Mouse (Mus musculus) heart, adult 2 months (tissue): ENCODE data around the gene 4921504E06Rik. TPM values are rescaled to one million over a fixed set of nuclear protein-coding genes. Genes with fewer than 3 reads are reported as not detected.

Source experiments
- DNase-seq, 2 experiments: peaks; one replicate each; pipeline ENCODE4 v3.0.0; 2021
- H3K27ac ChIP-seq: fragments of 200-600 bp; 2 replicates; pipeline ENCODE4 v1.8.1; 2022
- H3K27me3 ChIP-seq: fragments of 200-500 bp; 2 replicates; pipeline ENCODE4 v1.6.1; 2012; ENCODE audit warnings: mild to moderate bottlenecking, low read length, inconsistent platforms, mixed read lengths; ENCODE audit not compliant: control insufficient read depth, insufficient read depth
- H3K36me3 ChIP-seq: fragments of 200-500 bp; 2 replicates; pipeline ENCODE4 v1.6.1; 2012; ENCODE audit warnings: low read length, inconsistent platforms; ENCODE audit not compliant: control insufficient read depth, insufficient read depth
- H3K4me1 ChIP-seq: fragments of 200-500 bp; 2 replicates; pipeline ENCODE4 v1.6.1; 2011; ENCODE audit warnings: low read length; ENCODE audit not compliant: control insufficient read depth, insufficient read depth
- H3K4me3 ChIP-seq: fragments of 200-600 bp; 2 replicates; pipeline ENCODE4 v1.8.1; 2022
- H3K79me2 ChIP-seq: fragments of 200-500 bp; replicated peaks from 2 replicates; pipeline ENCODE4 v1.6.1; 2012; ENCODE audit warnings: mild to moderate bottlenecking, inconsistent platforms, low read length, moderate library complexity, mixed read lengths; ENCODE audit not compliant: control insufficient read depth, insufficient read depth
- H3K9ac ChIP-seq: fragments of 200-500 bp; 2 replicates; pipeline ENCODE4 v1.6.1; 2012; ENCODE audit warnings: low read depth, mild to moderate bottlenecking, control low read depth, inconsistent platforms, low read length, mixed read lengths
- CTCF ChIP-seq: fragments of 200-600 bp; IDR thresholded peaks from 2 replicates; pipeline ENCODE4 v1.8.1; 2022; ENCODE audit warnings: antibody characterized with exemption, mild to moderate bottlenecking, moderate library complexity
- EP300 ChIP-seq: fragments of 200-500 bp; IDR thresholded peaks from 2 replicates; pipeline ENCODE4 v1.6.1; 2011; ENCODE audit warnings: low read depth, low read length, control low read depth; ENCODE audit not compliant: insufficient read depth
- POLR2A ChIP-seq: fragments of 200-500 bp; IDR thresholded peaks from 2 replicates; pipeline ENCODE4 v1.6.1; 2011; ENCODE audit warnings: mild to moderate bottlenecking, low read depth, low read length, control low read depth; ENCODE audit not compliant: insufficient read depth
- WGBS: fragments of 180-500 bp; shearing (Covaris S2); methylation state at CpG from one replicate; pipeline ENCODE4 v1.1.7; 2018; 5-methylcytosine and 5-hydroxymethylcytosine counted together
- intact Hi-C: fragments of 180-260 bp; cut with DNase I; formaldehyde crosslinking; loops from one replicate; pipeline ENCODE4 v1.15.1; 2025
- polyA plus RNA-seq: library from polyadenylated mRNA; depleted of rRNA; stranded (reverse); fragments of >200 nt; gene quantifications from 2 replicates; pipeline ENCODE4 v1.2.3, GENCODE M21; 2012
- total RNA-seq, 2 experiments: library from RNA; stranded (reverse); gene quantifications; 2 replicates each; pipeline ENCODE4 v1.2.3; 2021

4921504E06Rik gene
- total and polyA plus RNA-seq, 3 experiments = not detected

DNA sequence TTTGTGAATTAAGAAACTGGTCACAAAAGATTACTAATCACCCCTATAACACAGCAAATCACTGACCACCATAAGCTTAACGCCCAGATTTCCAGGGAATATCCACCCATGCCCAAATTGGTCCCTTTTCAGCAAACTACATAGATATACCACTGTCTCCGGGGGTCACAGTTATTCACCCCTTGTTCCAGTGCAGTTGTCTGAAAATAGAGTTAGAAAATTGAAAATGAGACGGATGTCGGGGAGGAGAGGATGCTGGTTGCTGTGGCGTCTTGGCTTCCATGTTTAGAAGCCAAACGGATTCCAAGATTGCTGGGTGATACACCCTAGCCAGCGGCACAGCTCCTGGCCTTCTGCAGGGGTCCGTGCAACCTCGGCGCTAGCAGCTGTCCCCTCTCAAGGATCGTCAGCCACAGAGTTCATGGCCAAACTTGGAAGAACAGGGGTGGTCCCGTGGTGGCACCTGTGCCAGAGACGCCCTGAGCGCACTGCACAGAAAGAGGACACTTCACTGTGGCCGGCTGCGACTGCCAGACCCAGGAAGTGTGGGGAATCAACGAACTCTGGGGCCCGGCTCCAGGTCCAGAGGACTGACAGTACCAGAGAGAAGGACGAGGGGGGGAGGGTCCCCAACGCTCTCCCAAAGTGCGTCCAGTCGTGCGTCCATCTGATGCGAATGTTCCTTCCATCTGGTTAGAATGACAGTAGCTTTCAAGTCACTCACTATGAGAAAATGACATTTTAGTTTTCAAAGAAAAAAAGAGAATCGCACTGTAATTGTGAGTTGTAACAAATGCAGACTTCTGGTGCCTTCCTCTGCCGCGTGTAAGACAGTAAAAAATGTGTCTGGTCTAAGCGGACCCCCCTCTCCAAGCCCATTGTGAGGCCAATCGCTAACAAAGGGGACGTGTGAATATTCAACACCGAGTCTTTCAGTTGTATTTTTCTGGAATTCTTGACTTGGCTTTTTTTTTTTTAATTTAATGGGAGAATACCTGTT is 123.7 kb downstream of the 4921504E06Rik start:
- Histone ChIP-seq H3K4me3 (no peak overlapping the region), H3K4me1 (no peaks in the 10 kb centered on the region), H3K27me3 (peaks cover 19% of the 10 kb centered on the region), H3K79me2 (no peaks in the 10 kb centered on the region), H3K27ac (no peak overlapping the region), H3K36me3 (no peaks in the 10 kb centered on the region), H3K9ac (no peak overlapping the region)
- TF ChIP-seq EP300 = no peak
- no peak for TF ChIP-seq CTCF
- no peak for TF ChIP-seq POLR2A
- DNase-seq = no peak
- intact Hi-C loops = no loop called here
- 6% methylated on average over 31 of the region's 31 CpGs for WGBS

DNA sequence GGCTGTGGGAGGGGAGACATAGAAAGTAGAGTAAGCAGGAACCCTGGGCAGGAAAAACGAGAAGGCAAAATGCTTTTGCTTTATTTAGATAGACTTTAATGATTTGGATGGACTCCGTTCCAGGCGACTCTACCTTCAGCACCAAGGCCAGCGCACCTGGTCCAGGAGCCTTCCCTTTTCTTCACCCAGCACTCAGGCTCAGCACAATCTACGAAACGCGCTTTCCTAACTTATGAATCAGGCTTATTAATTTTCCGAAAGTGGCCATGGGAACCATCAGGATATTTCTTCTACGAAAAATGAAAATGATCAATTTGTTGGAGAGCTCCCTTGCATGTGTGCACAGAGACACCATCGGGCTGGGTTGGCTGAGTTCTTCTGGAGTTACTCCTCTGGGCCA is 124.7 kb downstream of the 4921504E06Rik start:
- peaks cover 19% of the 10 kb centered on the region for H3K27me3 ChIP-seq
- no peak for DNase-seq

DNA sequence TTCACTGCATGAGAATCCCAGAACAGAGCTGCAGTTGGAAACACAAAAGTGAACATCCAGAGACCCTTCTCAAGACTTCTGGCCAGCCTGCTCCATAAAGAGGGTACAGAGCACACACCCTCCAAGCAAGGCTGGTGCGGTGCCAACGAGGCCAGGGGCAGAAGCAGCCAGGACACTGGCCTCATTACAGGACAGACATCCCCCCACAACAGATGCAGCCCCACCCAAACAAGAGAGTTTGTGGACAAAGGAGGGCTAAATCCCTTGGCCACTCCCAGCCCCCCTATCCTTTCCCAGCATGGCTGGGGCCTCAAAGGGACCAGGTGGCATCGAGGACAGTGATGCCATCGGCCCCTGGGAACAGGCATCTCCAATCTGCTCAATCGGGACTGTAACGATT is 130.6 kb downstream of the 4921504E06Rik start:
- Histone ChIP-seq H3K79me2 (no peaks in the 10 kb centered on the region), H3K9ac (no peak overlapping the region), H3K4me3 (no peak overlapping the region), H3K27ac (no peak overlapping the region), H3K4me1 (no peaks in the 10 kb centered on the region), H3K27me3 (peaks cover 1% of the 10 kb centered on the region; the same call in 1 of the 2 replicates), H3K36me3 (no peaks in the 10 kb centered on the region)
- TF ChIP-seq EP300 (no peak), POLR2A (no peak), CTCF (no peak)
- DNase-seq = no peak
- intact Hi-C loops = no loop called here
- 72% methylated on average over 6 of the region's 6 CpGs for WGBS

More for the DNA sequence above, 124.7 kb downstream of the 4921504E06Rik start:
- Histone ChIP-seq H3K9ac (no peak overlapping the region), H3K4me3 (no peak overlapping the region), H3K27ac (no peak overlapping the region), H3K36me3 (no peaks in the 10 kb centered on the region), H3K4me1 (no peaks in the 10 kb centered on the region), H3K79me2 (no peaks in the 10 kb centered on the region)
- intact Hi-C loops = no loop called here
- 6% methylated on average over 10 of the region's 10 CpGs for WGBS
- no peak for TF ChIP-seq CTCF
- TF ChIP-seq EP300 = no peak
- TF ChIP-seq POLR2A = no peak

GRCm38 (mm10) chr2:19422226-19422625 is 131.5 kb downstream of the 4921504E06Rik start:
- DNase-seq = no peak
- no peak for TF ChIP-seq EP300
- no peak for TF ChIP-seq POLR2A
- no peak for TF ChIP-seq CTCF
- Histone ChIP-seq H3K4me3 (no peak overlapping the region), H3K36me3 (no peaks in the 10 kb centered on the region), H3K27me3 (peaks cover 1% of the 10 kb centered on the region; the same call in 1 of the 2 replicates), H3K9ac (no peak overlapping the region), H3K4me1 (no peaks in the 10 kb centered on the region), H3K79me2 (no peaks in the 10 kb centered on the region), H3K27ac (no peak overlapping the region)
- intact Hi-C loops = no loop called here

DNA sequence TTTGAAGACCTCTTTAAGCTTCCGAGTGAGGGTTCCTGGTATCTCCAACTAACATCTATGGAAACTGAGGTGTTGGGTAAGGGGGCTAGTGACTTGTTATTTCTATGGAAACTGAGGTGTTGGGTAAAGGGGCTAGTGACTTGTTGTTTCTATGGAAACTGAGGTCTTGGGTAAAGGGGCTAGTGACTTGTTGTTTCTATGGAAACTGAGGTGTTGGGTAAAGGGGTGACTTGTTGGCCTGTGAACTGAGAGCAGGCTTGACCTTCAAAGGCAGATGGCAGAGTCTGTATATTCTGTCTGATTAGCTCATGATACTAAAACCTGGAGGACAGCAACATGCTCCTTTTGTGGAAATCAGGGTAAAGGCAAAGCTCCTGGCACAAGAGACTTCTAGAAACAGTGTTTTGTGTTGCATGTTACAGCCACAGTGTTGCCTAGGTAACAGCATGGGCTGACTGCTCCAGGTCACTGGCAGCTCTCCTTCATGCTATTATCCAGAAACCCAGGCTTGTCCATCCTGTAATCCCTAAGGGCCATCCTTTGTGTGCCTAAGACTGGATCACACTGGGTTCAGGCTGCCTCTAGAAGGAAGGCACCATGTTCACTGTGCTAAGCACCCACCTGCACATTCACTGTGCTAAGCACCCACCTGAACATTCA is 133.9 kb downstream of the 4921504E06Rik start:
- no peaks in the 10 kb centered on the region for H3K79me2 ChIP-seq
- no peak overlapping the region for H3K9ac ChIP-seq
- H3K27ac ChIP-seq = no peak overlapping the region
- H3K36me3 ChIP-seq = no peaks in the 10 kb centered on the region
- H3K27me3 ChIP-seq = no peaks in the 10 kb centered on the region; the same call in 1 of the 2 replicates
- TF ChIP-seq CTCF (no peak), EP300 (no peak), POLR2A (no peak)
- H3K4me1 ChIP-seq = no peaks in the 10 kb centered on the region
- WGBS = 43% methylated on average over 1 of the region's 1 CpGs
- intact Hi-C loops = no loop called here
- H3K4me3 ChIP-seq = no peak overlapping the region
- no peak for DNase-seq

- H3K4me1 ChIP-seq = no peaks in the 10 kb centered on the region
- no peaks in the 10 kb centered on the region for H3K79me2 ChIP-seq
- TF ChIP-seq CTCF (no peak), EP300 (no peak), POLR2A (no peak)
- no peak for DNase-seq
- 63% methylated on average over 6 of the region's 6 CpGs for WGBS
- no peak overlapping the region for H3K4me3 ChIP-seq
- no peak overlapping the region for H3K27ac ChIP-seq
- H3K9ac ChIP-seq = no peak overlapping the region
- no peaks in the 10 kb centered on the region for H3K27me3 ChIP-seq
- no peaks in the 10 kb centered on the region for H3K36me3 ChIP-seq
- intact Hi-C loops = no loop called here
These were observed 137.6 kb downstream of the 4921504E06Rik start for GRCm38 (mm10) chr2:19416066-19416465.
